Mouse (Mus musculus) small intestine, adult 2 months (tissue): ENCODE results near the gene Cox6b2.
"Not testable (repeated sequence)": the region's sequence is repeated elsewhere in the genome, so short reads cannot be mapped to it uniquely, and the experiment has no call there.

Source experiments
- CTCF ChIP-seq: fragments of 200-500 bp; IDR thresholded peaks from 2 replicates; pipeline ENCODE4 v1.5.1; 2012; ENCODE audit warnings: low read depth, mild to moderate bottlenecking, control low read depth, inconsistent platforms, low read length, moderate library complexity, mixed read lengths; ENCODE audit not compliant: insufficient replicate concordance, insufficient read length; ENCODE audit errors: extremely low read depth
- POLR2A ChIP-seq: fragments of 200-500 bp; IDR thresholded peaks from 2 replicates; pipeline ENCODE4 v1.6.1; 2012; ENCODE audit warnings: low read depth, mild to moderate bottlenecking, control low read depth, inconsistent platforms, low read length, moderate library complexity

- not testable (repeated sequence) for TF ChIP-seq POLR2A, CTCF
Observed at GRCm38 (mm10) chr7:4793248-4793647, 40.4 kb upstream of the Cox6b2 start.
